Mouse (Mus musculus) thymus, adult 18-20 months (tissue): Measurements from ENCODE around the gene Gm48552.
A peak's percentile ranks its signal among the peaks of the same experiment; 100 is the strongest.

Experiments
- DNase-seq, 2 experiments: peaks; one replicate each; pipeline ENCODE4 v3.0.0; 2022; ENCODE audit warnings: mixed read lengths in 2 of 2

The Gm48552 gene

GRCm38 (mm10) chr10:81433541-81434289 is 44.9 kb downstream of the Gm48552 start:
- peak; percentile 59 to 74 for DNase-seq

DNA sequence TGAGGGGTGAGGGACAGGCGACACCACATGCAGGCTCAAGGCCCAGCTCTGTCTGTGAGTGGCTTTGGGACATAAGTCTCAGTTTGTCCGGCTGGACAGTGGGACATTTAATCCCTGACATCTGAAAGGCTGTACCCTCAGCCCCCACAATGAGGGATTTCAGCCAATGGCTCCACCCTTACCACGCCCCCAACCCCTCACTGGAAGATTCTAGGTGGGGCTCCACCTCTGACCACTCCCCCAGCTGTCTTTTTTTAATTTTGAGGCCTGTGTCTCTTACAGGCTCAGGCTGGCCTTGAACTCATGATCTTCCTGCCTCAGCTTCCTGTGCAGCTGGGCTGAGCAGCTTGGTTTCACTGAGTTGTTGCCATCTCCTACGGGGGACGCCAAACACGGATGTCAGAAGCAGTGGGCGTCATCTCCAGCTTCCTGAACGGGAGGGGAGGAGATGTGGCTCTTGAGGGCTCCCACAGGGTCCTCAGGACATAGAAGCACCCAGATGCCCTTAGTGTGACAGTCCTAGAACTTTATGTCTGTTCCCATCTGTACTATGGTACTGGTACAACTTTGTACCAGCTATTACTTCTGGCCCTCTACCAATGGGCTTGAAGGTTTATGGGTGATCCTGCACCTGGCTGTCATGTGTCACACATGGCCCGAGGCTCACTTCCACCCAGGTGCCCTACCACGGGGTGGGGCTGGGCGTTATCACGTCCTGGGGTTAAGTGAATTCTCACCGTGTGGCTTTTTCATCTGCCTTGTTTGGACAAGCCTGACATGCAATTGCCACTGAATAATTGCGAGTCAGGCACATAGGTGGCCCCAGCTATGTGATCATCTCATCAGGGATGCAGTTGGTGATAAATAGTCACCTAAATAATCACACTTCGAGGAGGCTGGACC is 45.8 kb downstream of the Gm48552 start:
- DNase-seq, result no peak

GRCm38 (mm10) chr10:81435436-81435835 is 46.6 kb downstream of the Gm48552 start:
- DNase-seq, result no peak
